Mouse (Mus musculus) hindbrain, embryonic 10.5 days (tissue): ENCODE measurements around the gene Ankrd22. TPM values are rescaled to one million over a fixed set of nuclear protein-coding genes. Genes with fewer than 3 reads are reported as not detected.

Experiments used
- DNase-seq: peaks from one replicate; pipeline ENCODE4 v3.0.0-alpha.2; 2017; ENCODE audit warnings: low spot score
- H3K27ac ChIP-seq: fragments of 300-500 bp; sonication (generic); 2 replicates; pipeline ENCODE4 v1.5.1; 2016; ENCODE audit warnings: mild to moderate bottlenecking, moderate library complexity
- H3K27me3 ChIP-seq: fragments of 300-500 bp; sonication (generic); 2 replicates; pipeline ENCODE4 v1.6.1; 2016; ENCODE audit warnings: mild to moderate bottlenecking; ENCODE audit not compliant: poor library complexity, insufficient read depth, severe bottlenecking
- H3K36me3 ChIP-seq: fragments of 300-500 bp; sonication (generic); 2 replicates; pipeline ENCODE4 v1.6.1; 2016; ENCODE audit warnings: mild to moderate bottlenecking, moderate library complexity
- H3K4me1 ChIP-seq: fragments of 300-500 bp; sonication (generic); replicated peaks from 2 replicates; pipeline ENCODE4 v1.6.1; 2016; ENCODE audit warnings: mild to moderate bottlenecking
- H3K4me3 ChIP-seq: fragments of 300-500 bp; sonication (generic); 2 replicates; pipeline ENCODE4 v1.5.1; 2016; ENCODE audit warnings: mild to moderate bottlenecking, moderate library complexity
- H3K9me3 ChIP-seq: fragments of 300-500 bp; sonication (generic); 2 replicates; pipeline ENCODE4 v1.6.1; 2016; ENCODE audit warnings: mild to moderate bottlenecking, moderate library complexity
- WGBS: fragments of 180-500 bp; shearing (Covaris S2); methylation state at CpG from one replicate; pipeline ENCODE4 v1.1.7; 2016; 5-methylcytosine and 5-hydroxymethylcytosine counted together
- polyA plus RNA-seq: library from polyadenylated mRNA; unstranded; fragments of >200 nt; fragmentation: Nextera tagmentation; extraction: Ambion mirVana; gene quantifications from 2 replicates; pipeline ENCODE4 v1.2.1, GENCODE M21; 2016

The Ankrd22 gene
- polyA plus RNA-seq, 1 experiment from 2014 or later = not detected

- Histone ChIP-seq H3K36me3 (no peaks in the 10 kb centered on the region), H3K4me1 (peaks cover 20% of the 10 kb centered on the region), H3K9me3 (no peaks in the 10 kb centered on the region), H3K4me3 (no peak overlapping the region), H3K27me3 (peaks cover 23% of the 10 kb centered on the region), H3K27ac (no peak overlapping the region)
- WGBS = 74% methylated on average over 2 of the region's 2 CpGs
- DNase-seq = no peak
These were observed 29.2 kb upstream of the Ankrd22 start for GRCm38 (mm10) chr19:34195031-34195430.

GRCm38 (mm10) chr19:34194132-34194745 is 28.4 kb upstream of the Ankrd22 start:
- Histone ChIP-seq H3K36me3 (no peaks in the 10 kb centered on the region), H3K27ac (no peak overlapping the region), H3K4me3 (no peak overlapping the region), H3K9me3 (no peaks in the 10 kb centered on the region), H3K27me3 (peaks cover 23% of the 10 kb centered on the region), H3K4me1 (peaks cover 20% of the 10 kb centered on the region)
- WGBS = 84% methylated on average over 6 of the region's 6 CpGs
- DNase-seq = no peak

DNA sequence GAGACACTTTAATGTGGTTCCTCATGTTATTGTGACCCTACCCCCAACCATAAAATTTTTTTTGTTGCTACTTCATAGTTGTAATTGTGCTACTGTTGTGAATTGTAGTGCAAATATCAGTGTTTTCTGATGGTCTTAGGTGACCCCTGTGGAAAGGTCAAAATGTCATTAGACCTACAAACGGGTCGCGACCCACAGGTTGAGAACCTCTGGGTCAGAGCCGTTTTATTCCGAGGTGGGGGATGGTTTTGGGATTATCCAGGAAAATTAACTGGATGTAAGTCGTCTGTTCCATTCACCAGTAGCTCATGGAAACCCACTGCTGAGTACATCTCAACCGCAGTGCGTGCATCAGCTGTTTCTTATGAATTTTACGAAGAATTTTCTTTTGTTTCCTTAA is 27.8 kb upstream of the Ankrd22 start:
- Histone ChIP-seq H3K9me3 (no peaks in the 10 kb centered on the region), H3K27me3 (peaks cover 23% of the 10 kb centered on the region), H3K36me3 (no peaks in the 10 kb centered on the region), H3K27ac (no peak overlapping the region), H3K4me1 (peaks cover 20% of the 10 kb centered on the region), H3K4me3 (no peak overlapping the region)
- 57% methylated on average over 9 of the region's 9 CpGs for WGBS
- no peak for DNase-seq

GRCm38 (mm10) chr19:34193149-34193548 is 27.3 kb upstream of the Ankrd22 start:
- no peak for DNase-seq
- peak overlapping the region; percentile 74 for H3K4me3 ChIP-seq
- no peaks in the 10 kb centered on the region for H3K36me3 ChIP-seq
- peaks cover 23% of the 10 kb centered on the region for H3K27me3 ChIP-seq
- H3K9me3 ChIP-seq = no peaks in the 10 kb centered on the region
- WGBS = 16% methylated on average over 9 of the region's 9 CpGs
- peaks cover 20% of the 10 kb centered on the region for H3K4me1 ChIP-seq
- no peak overlapping the region for H3K27ac ChIP-seq

GRCm38 (mm10) chr19:34192008-34192963 is 26.4 kb upstream of the Ankrd22 start, which contains the start of gene Stambpl1:
Gene Stambpl1, plus strand, starts transcription at chr19:34192229.
- peak within 1 kb of the TSS; percentile 86 for H3K27ac ChIP-seq
- under 1% methylated on average over 62 of the region's 62 CpGs for WGBS

DNA sequence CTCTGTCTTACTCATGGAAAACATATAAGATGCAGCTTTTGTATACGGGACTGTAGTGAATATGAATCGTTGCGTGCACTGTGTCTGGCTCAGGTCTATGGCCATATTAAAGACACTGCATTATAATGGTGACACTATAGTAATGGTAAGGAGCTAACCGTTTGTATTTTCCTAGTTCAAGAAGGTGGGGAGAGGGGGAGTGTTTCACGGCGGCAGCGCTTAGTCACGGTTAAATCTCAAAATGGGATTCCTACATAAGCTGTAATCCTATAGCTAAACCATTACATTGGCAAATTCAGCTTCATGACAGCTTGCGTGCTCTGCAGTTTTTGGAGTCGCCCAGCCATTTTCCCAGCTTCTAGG is 25.8 kb upstream of the Ankrd22 start:
- 21% methylated on average over 10 of the region's 10 CpGs for WGBS
- peak overlapping the region; percentile 74 for H3K4me3 ChIP-seq
- H3K27ac ChIP-seq = peak overlapping the region; percentile 86
- peaks cover 23% of the 10 kb centered on the region for H3K27me3 ChIP-seq
- no peak for DNase-seq
- H3K9me3 ChIP-seq = no peaks in the 10 kb centered on the region
- H3K36me3 ChIP-seq = no peaks in the 10 kb centered on the region
- H3K4me1 ChIP-seq = peaks cover 20% of the 10 kb centered on the region

More at GRCm38 (mm10) chr19:34192008-34192963, 26.4 kb upstream of the Ankrd22 start, which contains the start of gene Stambpl1:
- DNase-seq = peak; percentile 70
- Histone ChIP-seq H3K4me3 (peak within 1 kb of the TSS; percentile 74), H3K4me1 (peaks cover 20% of the 10 kb centered on the region), H3K9me3 (no peaks in the 10 kb centered on the region), H3K36me3 (no peaks in the 10 kb centered on the region), H3K27me3 (peaks cover 23% of the 10 kb centered on the region)

- no peak for DNase-seq
- Histone ChIP-seq H3K27me3 (peaks cover 12% of the 10 kb centered on the region), H3K4me1 (peaks cover 4% of the 10 kb centered on the region), H3K9me3 (no peaks in the 10 kb centered on the region), H3K4me3 (no peak overlapping the region), H3K27ac (no peak overlapping the region), H3K36me3 (no peaks in the 10 kb centered on the region)
- 90% methylated on average over 4 of the region's 4 CpGs for WGBS
These were observed 21.0 kb upstream of the Ankrd22 start for GRCm38 (mm10) chr19:34186845-34187244.

- Histone ChIP-seq H3K4me1 (no peaks in the 10 kb centered on the region), H3K27ac (no peak overlapping the region), H3K36me3 (no peaks in the 10 kb centered on the region), H3K4me3 (no peak overlapping the region), H3K9me3 (no peaks in the 10 kb centered on the region), H3K27me3 (no peaks in the 10 kb centered on the region)
- DNase-seq = no peak
- WGBS = 75% methylated on average over 5 of the region's 5 CpGs
These were observed 16.6 kb upstream of the Ankrd22 start for GRCm38 (mm10) chr19:34182490-34182889.

DNA sequence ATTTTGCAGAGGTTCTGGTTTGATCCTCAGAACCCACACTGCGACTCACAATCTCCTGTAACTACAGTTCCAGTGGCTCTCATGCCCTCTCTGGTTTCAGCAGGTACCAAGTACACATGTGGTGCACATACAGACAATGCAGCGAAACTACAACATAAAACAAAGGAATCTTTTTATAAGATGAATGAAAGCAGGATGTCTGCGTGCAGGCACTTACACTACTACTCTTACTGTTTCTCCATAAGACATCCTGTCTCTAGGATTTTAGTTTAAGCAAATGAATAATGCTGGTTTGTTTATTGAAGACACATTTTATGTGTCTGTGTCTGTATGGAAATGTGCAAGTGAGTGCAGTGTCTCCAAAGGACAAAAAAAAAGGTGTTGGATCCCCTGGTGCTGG is 15.4 kb upstream of the Ankrd22 start:
- Histone ChIP-seq H3K36me3 (no peaks in the 10 kb centered on the region), H3K4me1 (no peaks in the 10 kb centered on the region), H3K27me3 (no peaks in the 10 kb centered on the region), H3K27ac (no peak overlapping the region), H3K9me3 (no peaks in the 10 kb centered on the region), H3K4me3 (no peak overlapping the region)
- no peak for DNase-seq
- 85% methylated on average over 3 of the region's 3 CpGs for WGBS

DNA sequence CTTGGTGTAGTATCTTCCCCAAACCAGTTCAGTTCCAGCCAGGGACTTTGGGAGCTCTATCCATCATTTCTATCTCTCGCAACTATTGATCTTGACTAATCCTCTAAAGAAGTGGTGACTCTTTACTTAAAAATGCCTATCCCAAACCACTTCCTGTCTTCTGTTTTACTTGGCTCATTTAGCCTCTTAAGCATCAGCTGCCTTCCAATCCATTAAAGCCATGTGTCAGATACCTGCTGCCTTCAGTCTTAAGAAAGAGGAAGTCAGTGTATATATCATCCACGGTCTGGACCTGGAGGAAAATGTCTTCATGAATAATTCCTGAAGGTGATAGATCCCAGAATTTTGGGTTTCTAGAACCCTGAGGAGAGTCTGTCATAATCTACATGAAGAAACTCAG is 14.5 kb upstream of the Ankrd22 start:
- 90% methylated on average over 2 of the region's 2 CpGs for WGBS
- H3K4me3 ChIP-seq = no peak overlapping the region
- H3K36me3 ChIP-seq = no peaks in the 10 kb centered on the region
- H3K9me3 ChIP-seq = no peaks in the 10 kb centered on the region
- DNase-seq = no peak
- no peaks in the 10 kb centered on the region for H3K27me3 ChIP-seq
- H3K4me1 ChIP-seq = no peaks in the 10 kb centered on the region
- H3K27ac ChIP-seq = no peak overlapping the region

DNA sequence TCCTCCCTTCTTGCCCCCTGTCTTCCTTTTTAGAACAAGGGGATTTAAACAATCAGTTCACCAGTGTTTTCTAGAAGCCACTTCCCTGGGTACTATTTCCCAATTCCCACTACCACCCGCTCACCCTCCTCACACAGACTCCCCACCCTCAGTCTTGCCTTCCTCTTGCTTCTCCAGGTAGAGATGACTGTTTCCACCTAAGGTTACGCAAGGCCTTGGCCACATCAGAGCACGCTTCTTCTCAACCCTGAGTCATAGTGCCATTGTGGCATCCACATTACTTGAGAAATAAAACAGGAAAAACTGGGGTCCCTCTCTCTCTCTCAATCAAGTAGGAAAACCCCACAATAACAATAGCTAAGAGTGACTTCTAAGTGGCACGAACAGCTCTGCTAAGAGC is 13.3 kb upstream of the Ankrd22 start:
- 90% methylated on average over 4 of the region's 4 CpGs for WGBS
- Histone ChIP-seq H3K4me1 (no peaks in the 10 kb centered on the region), H3K27me3 (no peaks in the 10 kb centered on the region), H3K9me3 (no peaks in the 10 kb centered on the region), H3K36me3 (no peaks in the 10 kb centered on the region), H3K27ac (no peak overlapping the region), H3K4me3 (no peak overlapping the region)
- DNase-seq = no peak

DNA sequence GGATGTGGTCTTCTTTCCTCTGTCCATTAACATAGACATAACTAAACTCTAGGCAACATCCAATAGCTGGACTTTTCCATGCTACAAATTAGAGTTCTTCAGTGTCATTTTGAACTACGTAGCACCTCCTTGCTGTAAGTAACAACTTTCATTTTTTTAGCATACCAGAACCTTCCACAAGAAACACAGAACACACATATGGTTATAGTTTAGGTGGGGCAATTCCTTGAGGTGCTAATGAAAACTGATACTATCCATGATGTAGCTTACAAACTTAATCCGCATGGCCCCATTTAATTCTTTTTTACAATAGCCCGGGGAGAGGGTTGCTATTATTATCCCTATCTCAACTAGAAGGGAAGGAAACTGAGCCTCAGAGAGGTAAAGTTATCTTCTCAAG is 8.2 kb upstream of the Ankrd22 start:
- DNase-seq = no peak
- Histone ChIP-seq H3K4me3 (no peak overlapping the region), H3K36me3 (no peaks in the 10 kb centered on the region), H3K27me3 (no peaks in the 10 kb centered on the region), H3K27ac (no peak overlapping the region), H3K4me1 (no peaks in the 10 kb centered on the region), H3K9me3 (no peaks in the 10 kb centered on the region)
- WGBS = 77% methylated on average over 3 of the region's 3 CpGs

DNA sequence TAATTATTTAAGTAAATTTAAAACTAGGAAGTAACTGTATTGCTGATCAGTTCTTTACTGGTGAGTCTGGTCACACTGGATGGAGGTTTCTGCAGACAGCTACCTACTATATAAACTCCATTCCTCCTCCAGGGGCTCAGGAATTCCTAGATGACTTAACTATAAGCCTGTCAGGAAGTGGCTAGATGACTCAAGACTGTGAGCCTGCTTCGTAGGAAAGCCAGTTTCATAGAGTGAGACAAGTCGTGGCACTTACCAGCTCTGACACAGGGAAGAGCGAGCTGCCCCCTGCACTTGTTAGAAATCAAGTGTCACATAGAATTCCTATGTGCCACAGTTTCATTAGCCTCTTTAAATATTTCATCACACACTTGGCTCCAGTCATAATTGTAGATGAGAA is 5.3 kb upstream of the Ankrd22 start:
- WGBS = 70% methylated on average over 3 of the region's 3 CpGs
- Histone ChIP-seq H3K36me3 (no peaks in the 10 kb centered on the region), H3K27ac (no peak overlapping the region), H3K4me1 (0 out of 2 replicates have a peak, but pooled peaks cover 9% of the 10 kb centered on the region), H3K9me3 (no peaks in the 10 kb centered on the region), H3K4me3 (no peak overlapping the region), H3K27me3 (no peaks in the 10 kb centered on the region)
- DNase-seq = no peak
